Mouse (Mus musculus): ENCODE measurements around the gene Cela1. TPM values are rescaled to one million over a fixed set of nuclear protein-coding genes. Genes with fewer than 3 reads are reported as not detected.
A peak's percentile ranks its signal among the peaks of the same experiment; 100 is the strongest.

Gene Cela1
- polyA plus RNA-seq, 1 experiment: 5,688 TPM

GRCm38 (mm10) chr15:100635851-100636645 is 51.7 kb downstream of the Cela1 start:
- 0 out of 2 replicates have a peak, but pooled peaks cover 5% of the 10 kb centered on the region for H3K27me3 ChIP-seq (ENCODE audit: control insufficient read depth, insufficient read depth, low read length)
- H3K36me3 ChIP-seq (ENCODE audit: control insufficient read depth, insufficient read depth, low read length): peaks cover 5% of the 10 kb centered on the region; the same call in 1 of the 2 replicates
- H3K4me1 ChIP-seq (ENCODE audit: control insufficient read depth, insufficient read depth, insufficient read length): peaks cover 19% of the 10 kb centered on the region
- peak overlapping the region; percentile 27; the same call in 1 of the 2 replicates for H3K27ac ChIP-seq (ENCODE audit: insufficient read depth, low read length)
- DNase-seq (ENCODE audit: low read depth in 1 of 2, low spot score in 2 of 2): no peak
- peak overlapping the region; percentile 63 for H3K4me3 ChIP-seq (ENCODE audit: extremely low read depth, insufficient read depth, insufficient read length)
- WGBS: 11% methylated on average over 30 of the region's 38 CpGs
- TF ChIP-seq CTCF (IDR thresholded peaks at IDR 0.05; ENCODE audit: extremely low read depth, insufficient read depth, insufficient read length, insufficient replicate concordance) (no peak), POLR2A (IDR thresholded peaks at IDR 0.05; ENCODE audit: low read depth, low read length) (no peak)

- Histone ChIP-seq H3K27me3 (ENCODE audit: control insufficient read depth, insufficient read depth, low read length) (0 out of 2 replicates have a peak, but pooled peaks cover 5% of the 10 kb centered on the region), H3K36me3 (ENCODE audit: control insufficient read depth, insufficient read depth, low read length) (no peaks in the 10 kb centered on the region), H3K4me1 (ENCODE audit: control insufficient read depth, insufficient read depth, insufficient read length) (peaks cover 19% of the 10 kb centered on the region), H3K27ac (ENCODE audit: insufficient read depth, low read length) (no peak overlapping the region), H3K4me3 (ENCODE audit: extremely low read depth, insufficient read depth, insufficient read length) (no peak overlapping the region)
- DNase-seq (ENCODE audit: low read depth in 1 of 2, low spot score in 2 of 2): no peak
- no peak for TF ChIP-seq POLR2A (IDR thresholded peaks at IDR 0.05; ENCODE audit: low read depth, low read length)
- no peak for TF ChIP-seq CTCF (IDR thresholded peaks at IDR 0.05; ENCODE audit: extremely low read depth, insufficient read depth, insufficient read length, insufficient replicate concordance)
- WGBS: 11% methylated on average over 9 of the region's 9 CpGs
Observed at GRCm38 (mm10) chr15:100635239-100635638, 52.5 kb downstream of the Cela1 start.

GRCm38 (mm10) chr15:100633341-100633740 is 54.4 kb downstream of the Cela1 start:
- 53% methylated on average over 10 of the region's 10 CpGs for WGBS
- 0 out of 2 replicates have a peak, but pooled peaks cover 5% of the 10 kb centered on the region for H3K27me3 ChIP-seq (ENCODE audit: control insufficient read depth, insufficient read depth, low read length)
- peak in 1 of 2 experiments; percentile 24 for DNase-seq (ENCODE audit: low read depth in 1 of 2, low spot score in 2 of 2)
- H3K36me3 ChIP-seq (ENCODE audit: control insufficient read depth, insufficient read depth, low read length): no peaks in the 10 kb centered on the region
- H3K4me3 ChIP-seq (ENCODE audit: extremely low read depth, insufficient read depth, insufficient read length): no peak overlapping the region
- TF ChIP-seq POLR2A (IDR thresholded peaks at IDR 0.05; ENCODE audit: low read depth, low read length) (no peak), CTCF (IDR thresholded peaks at IDR 0.05; ENCODE audit: extremely low read depth, insufficient read depth, insufficient read length, insufficient replicate concordance) (no peak)
- no peak overlapping the region; the same call in 1 of the 2 replicates for H3K27ac ChIP-seq (ENCODE audit: insufficient read depth, low read length)
- peaks cover 19% of the 10 kb centered on the region for H3K4me1 ChIP-seq (ENCODE audit: control insufficient read depth, insufficient read depth, insufficient read length)

- H3K4me1 ChIP-seq (ENCODE audit: control insufficient read depth, insufficient read depth, insufficient read length): peaks cover 19% of the 10 kb centered on the region
- DNase-seq (ENCODE audit: low read depth in 1 of 2, low spot score in 2 of 2): no peak
- WGBS: 86% methylated on average over 5 of the region's 5 CpGs
- no peak overlapping the region for H3K4me3 ChIP-seq (ENCODE audit: extremely low read depth, insufficient read depth, insufficient read length)
- 0 out of 2 replicates have a peak, but pooled peaks cover 5% of the 10 kb centered on the region for H3K27me3 ChIP-seq (ENCODE audit: control insufficient read depth, insufficient read depth, low read length)
- H3K27ac ChIP-seq (ENCODE audit: insufficient read depth, low read length): no peak overlapping the region
- H3K36me3 ChIP-seq (ENCODE audit: control insufficient read depth, insufficient read depth, low read length): no peaks in the 10 kb centered on the region
- TF ChIP-seq CTCF (IDR thresholded peaks at IDR 0.05; ENCODE audit: extremely low read depth, insufficient read depth, insufficient read length, insufficient replicate concordance) (no peak), POLR2A (IDR thresholded peaks at IDR 0.05; ENCODE audit: low read depth, low read length) (no peak)
Observed at GRCm38 (mm10) chr15:100632323-100632722, 55.4 kb downstream of the Cela1 start.

- Histone ChIP-seq H3K4me1 (ENCODE audit: control insufficient read depth, insufficient read depth, insufficient read length) (peaks cover 19% of the 10 kb centered on the region), H3K27me3 (ENCODE audit: control insufficient read depth, insufficient read depth, low read length) (0 out of 2 replicates have a peak, but pooled peaks cover 3% of the 10 kb centered on the region), H3K4me3 (ENCODE audit: extremely low read depth, insufficient read depth, insufficient read length) (no peak overlapping the region), H3K27ac (ENCODE audit: insufficient read depth, low read length) (no peak overlapping the region), H3K36me3 (ENCODE audit: control insufficient read depth, insufficient read depth, low read length) (no peaks in the 10 kb centered on the region)
- no peak for DNase-seq (ENCODE audit: low read depth in 1 of 2, low spot score in 2 of 2)
- WGBS: 40% methylated on average over 12 of the region's 12 CpGs
- TF ChIP-seq POLR2A (IDR thresholded peaks at IDR 0.05; ENCODE audit: low read depth, low read length) (no peak), CTCF (IDR thresholded peaks at IDR 0.05; ENCODE audit: extremely low read depth, insufficient read depth, insufficient read length, insufficient replicate concordance) (no peak)
Observed at GRCm38 (mm10) chr15:100631454-100632170, 56.1 kb downstream of the Cela1 start.

- TF ChIP-seq POLR2A (IDR thresholded peaks at IDR 0.05; ENCODE audit: low read depth, low read length) (no peak), CTCF (IDR thresholded peaks at IDR 0.05; ENCODE audit: extremely low read depth, insufficient read depth, insufficient read length, insufficient replicate concordance) (no peak)
- no peak overlapping the region for H3K4me3 ChIP-seq (ENCODE audit: extremely low read depth, insufficient read depth, insufficient read length)
- no peak for DNase-seq (ENCODE audit: low read depth in 1 of 2, low spot score in 2 of 2)
- no peaks in the 10 kb centered on the region for H3K36me3 ChIP-seq (ENCODE audit: control insufficient read depth, insufficient read depth, low read length)
- H3K4me1 ChIP-seq (ENCODE audit: control insufficient read depth, insufficient read depth, insufficient read length): peaks cover 17% of the 10 kb centered on the region; the same call in 1 of the 2 replicates
- H3K27me3 ChIP-seq (ENCODE audit: control insufficient read depth, insufficient read depth, low read length): no peaks in the 10 kb centered on the region
- WGBS: 91% methylated on average over 3 of the region's 3 CpGs
- no peak overlapping the region for H3K27ac ChIP-seq (ENCODE audit: insufficient read depth, low read length)
Observed at GRCm38 (mm10) chr15:100630126-100630525, 57.6 kb downstream of the Cela1 start.

Data from spleen, adult 2 months (tissue).